Mouse (Mus musculus): Measurements from ENCODE around the gene Extl1. TPM values are rescaled to one million over a fixed set of nuclear protein-coding genes. Genes with fewer than 3 reads are reported as not detected.

Gene Extl1
- polyA plus RNA-seq, 1 experiment, result not detected

- peaks cover 18% of the 10 kb centered on the region for H3K4me1 ChIP-seq (ENCODE audit: control insufficient read depth)
- TF ChIP-seq TAL1 (IDR thresholded peaks at IDR 0.05; ENCODE audit: low read length) (no peak), GATA1 (IDR thresholded peaks at IDR 0.05; ENCODE audit: low read length) (no peak)
- H3K9me3 ChIP-seq (ENCODE audit: control insufficient read depth, low read length), result no peaks in the 10 kb centered on the region
These were observed 12.6 kb upstream of the Extl1 start, which contains the start of gene Pafah2 for GRCm38 (mm10) chr4:134395977-134396825. TSS of gene Pafah2 (plus strand) at chr4:134396320.

GRCm38 (mm10) chr4:134395142-134395541 lies 11.5 kb upstream of the Extl1 start:
- H3K36me3 ChIP-seq (ENCODE audit: control insufficient read depth), result no peaks in the 10 kb centered on the region
- H3K4me1 ChIP-seq (ENCODE audit: control insufficient read depth), result peaks cover 15% of the 10 kb centered on the region
- TF ChIP-seq TAL1 (IDR thresholded peaks at IDR 0.05; ENCODE audit: low read length) (no peak), GATA1 (IDR thresholded peaks at IDR 0.05; ENCODE audit: low read length) (no peak)
- no peaks in the 10 kb centered on the region for H3K9me3 ChIP-seq (ENCODE audit: control insufficient read depth, low read length)
- H3K4me3 ChIP-seq (replicated peaks), result no peak overlapping the region
- no peaks in the 10 kb centered on the region for H3K27me3 ChIP-seq (ENCODE audit: control insufficient read depth)

More at GRCm38 (mm10) chr4:134395977-134396825, 12.6 kb upstream of the Extl1 start, which contains the start of gene Pafah2:
- peaks cover 3% of the 10 kb centered on the region for H3K27me3 ChIP-seq (ENCODE audit: control insufficient read depth)
- H3K4me3 ChIP-seq (replicated peaks), result peak within 1 kb of the TSS; percentile 54
- no peaks in the 10 kb centered on the region for H3K36me3 ChIP-seq (ENCODE audit: control insufficient read depth)

GRCm38 (mm10) chr4:134393026-134393425 lies 9.4 kb upstream of the Extl1 start:
- H3K4me3 ChIP-seq (replicated peaks), result no peak overlapping the region
- H3K9me3 ChIP-seq (ENCODE audit: control insufficient read depth, low read length), result no peaks in the 10 kb centered on the region
- H3K27me3 ChIP-seq (ENCODE audit: control insufficient read depth), result no peaks in the 10 kb centered on the region
- H3K4me1 ChIP-seq (ENCODE audit: control insufficient read depth), result peaks cover 15% of the 10 kb centered on the region
- no peaks in the 10 kb centered on the region for H3K36me3 ChIP-seq (ENCODE audit: control insufficient read depth)
- TF ChIP-seq TAL1 (IDR thresholded peaks at IDR 0.05; ENCODE audit: low read length), result no peak
- TF ChIP-seq GATA1 (IDR thresholded peaks at IDR 0.05; ENCODE audit: low read length), result no peak

- no peaks in the 10 kb centered on the region for H3K9me3 ChIP-seq (ENCODE audit: control insufficient read depth, low read length)
- H3K27me3 ChIP-seq (ENCODE audit: control insufficient read depth), result no peaks in the 10 kb centered on the region
- H3K4me1 ChIP-seq (ENCODE audit: control insufficient read depth), result peaks cover 15% of the 10 kb centered on the region
- H3K4me3 ChIP-seq (replicated peaks), result no peak overlapping the region
- H3K36me3 ChIP-seq (ENCODE audit: control insufficient read depth), result no peaks in the 10 kb centered on the region
- TF ChIP-seq GATA1 (IDR thresholded peaks at IDR 0.05; ENCODE audit: low read length), result no peak
These were observed 8.9 kb upstream of the Extl1 start for GRCm38 (mm10) chr4:134392595-134392994.

GRCm38 (mm10) chr4:134391636-134392035 lies 8.0 kb upstream of the Extl1 start:
- no peak overlapping the region for H3K4me3 ChIP-seq (replicated peaks)

GRCm38 (mm10) chr4:134388397-134388796 lies 4.7 kb upstream of the Extl1 start:
- Histone ChIP-seq H3K36me3 (ENCODE audit: control insufficient read depth) (no peaks in the 10 kb centered on the region), H3K4me3 (replicated peaks) (no peak overlapping the region), H3K9me3 (ENCODE audit: control insufficient read depth, low read length) (peaks cover 3% of the 10 kb centered on the region), H3K4me1 (ENCODE audit: control insufficient read depth) (no peaks in the 10 kb centered on the region; the same call in 1 of the 2 replicates), H3K27me3 (ENCODE audit: control insufficient read depth) (no peaks in the 10 kb centered on the region; the same call in 1 of the 2 replicates)
- no peak for TF ChIP-seq GATA1 (IDR thresholded peaks at IDR 0.05; ENCODE audit: low read length)
- no peak for TF ChIP-seq TAL1 (IDR thresholded peaks at IDR 0.05; ENCODE audit: low read length)

More at GRCm38 (mm10) chr4:134391636-134392035, 8.0 kb upstream of the Extl1 start:
- TF ChIP-seq TAL1 (IDR thresholded peaks at IDR 0.05; ENCODE audit: low read length) (no peak), GATA1 (IDR thresholded peaks at IDR 0.05; ENCODE audit: low read length) (no peak)
- Histone ChIP-seq H3K9me3 (ENCODE audit: control insufficient read depth, low read length) (peaks cover 3% of the 10 kb centered on the region), H3K36me3 (ENCODE audit: control insufficient read depth) (no peaks in the 10 kb centered on the region), H3K4me1 (ENCODE audit: control insufficient read depth) (peaks cover 12% of the 10 kb centered on the region), H3K27me3 (ENCODE audit: control insufficient read depth) (no peaks in the 10 kb centered on the region; the same call in 1 of the 2 replicates)

- peaks cover 3% of the 10 kb centered on the region for H3K9me3 ChIP-seq (ENCODE audit: control insufficient read depth, low read length)
- no peaks in the 10 kb centered on the region for H3K4me1 ChIP-seq (ENCODE audit: control insufficient read depth)
- no peak for TF ChIP-seq TAL1 (IDR thresholded peaks at IDR 0.05; ENCODE audit: low read length)
- no peak for TF ChIP-seq GATA1 (IDR thresholded peaks at IDR 0.05; ENCODE audit: low read length)
- H3K4me3 ChIP-seq (replicated peaks), result no peak overlapping the region
- no peaks in the 10 kb centered on the region for H3K36me3 ChIP-seq (ENCODE audit: control insufficient read depth)
- H3K27me3 ChIP-seq (ENCODE audit: control insufficient read depth), result no peaks in the 10 kb centered on the region; the same call in 1 of the 2 replicates
These were observed 3.6 kb upstream of the Extl1 start for GRCm38 (mm10) chr4:134387268-134387667.

- Histone ChIP-seq H3K4me3 (replicated peaks) (no peak overlapping the region), H3K9me3 (ENCODE audit: control insufficient read depth, low read length) (no peaks in the 10 kb centered on the region), H3K36me3 (ENCODE audit: control insufficient read depth) (no peaks in the 10 kb centered on the region), H3K27me3 (ENCODE audit: control insufficient read depth) (no peaks in the 10 kb centered on the region), H3K4me1 (ENCODE audit: control insufficient read depth) (no peaks in the 10 kb centered on the region)
- TF ChIP-seq GATA1 (IDR thresholded peaks at IDR 0.05; ENCODE audit: low read length) (no peak), TAL1 (IDR thresholded peaks at IDR 0.05; ENCODE audit: low read length) (no peak)
These were observed 4.1 kb downstream of the Extl1 start for GRCm38 (mm10) chr4:134379510-134379909.

GRCm38 (mm10) chr4:134378089-134378615 lies 5.5 kb downstream of the Extl1 start:
- no peaks in the 10 kb centered on the region for H3K36me3 ChIP-seq (ENCODE audit: control insufficient read depth)
- peaks cover 4% of the 10 kb centered on the region for H3K27me3 ChIP-seq (ENCODE audit: control insufficient read depth)
- no peaks in the 10 kb centered on the region for H3K9me3 ChIP-seq (ENCODE audit: control insufficient read depth, low read length)
- TF ChIP-seq GATA1 (IDR thresholded peaks at IDR 0.05; ENCODE audit: low read length) (no peak), TAL1 (IDR thresholded peaks at IDR 0.05; ENCODE audit: low read length) (no peak)
- no peaks in the 10 kb centered on the region for H3K4me1 ChIP-seq (ENCODE audit: control insufficient read depth)
- H3K4me3 ChIP-seq (replicated peaks), result no peak overlapping the region
